Mouse (Mus musculus): ENCODE measurements around the gene Rgl3. TPM values are rescaled to one million over a fixed set of nuclear protein-coding genes. Genes with fewer than 3 reads are reported as not detected.
A peak's percentile ranks its signal among the peaks of the same experiment; 100 is the strongest.

Gene Rgl3
- polyA plus RNA-seq, 1 experiment from 2014 or later, result 1.8 TPM

DNA sequence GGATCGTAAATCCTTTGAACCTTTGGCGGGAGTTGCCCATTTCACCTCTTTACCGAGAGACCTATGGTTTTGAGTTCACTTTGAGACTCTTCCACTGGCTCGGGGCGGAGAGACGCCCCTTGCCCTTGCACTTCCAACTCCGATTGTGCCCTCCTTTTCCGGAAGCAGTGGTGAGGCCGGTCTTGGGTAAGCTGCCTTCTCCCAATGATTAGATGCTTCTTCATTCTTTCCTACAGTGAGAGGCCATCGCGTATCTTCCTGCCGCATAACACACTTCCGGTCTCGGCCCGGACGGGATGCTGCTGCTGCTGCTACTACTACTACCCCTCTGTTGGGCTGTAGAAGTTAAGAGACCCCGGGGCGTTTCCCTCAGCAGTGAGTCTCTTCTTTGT is 13.9 kb upstream of the Rgl3 start:
- Histone ChIP-seq H3K27me3 (peaks cover 9% of the 10 kb centered on the region), H3K9ac (peak overlapping the region; percentile 61), H3K27ac (peak overlapping the region; percentile 75), H3K4me1 (replicated peaks) (peaks cover 17% of the 10 kb centered on the region), H3K9me3 (replicated peaks) (no peaks in the 10 kb centered on the region), H3K4me2 (peak overlapping the region; percentile 83), H3K36me3 (peaks cover 30% of the 10 kb centered on the region), H3K4me3 (peak overlapping the region; percentile 72)
- under 1% methylated on average over 18 of the region's 18 CpGs for WGBS
- ATAC-seq (replicated peaks; ENCODE audit: insufficient number of reproducible peaks, insufficient read depth, low FRiP score, low read depth), result no peak

DNA sequence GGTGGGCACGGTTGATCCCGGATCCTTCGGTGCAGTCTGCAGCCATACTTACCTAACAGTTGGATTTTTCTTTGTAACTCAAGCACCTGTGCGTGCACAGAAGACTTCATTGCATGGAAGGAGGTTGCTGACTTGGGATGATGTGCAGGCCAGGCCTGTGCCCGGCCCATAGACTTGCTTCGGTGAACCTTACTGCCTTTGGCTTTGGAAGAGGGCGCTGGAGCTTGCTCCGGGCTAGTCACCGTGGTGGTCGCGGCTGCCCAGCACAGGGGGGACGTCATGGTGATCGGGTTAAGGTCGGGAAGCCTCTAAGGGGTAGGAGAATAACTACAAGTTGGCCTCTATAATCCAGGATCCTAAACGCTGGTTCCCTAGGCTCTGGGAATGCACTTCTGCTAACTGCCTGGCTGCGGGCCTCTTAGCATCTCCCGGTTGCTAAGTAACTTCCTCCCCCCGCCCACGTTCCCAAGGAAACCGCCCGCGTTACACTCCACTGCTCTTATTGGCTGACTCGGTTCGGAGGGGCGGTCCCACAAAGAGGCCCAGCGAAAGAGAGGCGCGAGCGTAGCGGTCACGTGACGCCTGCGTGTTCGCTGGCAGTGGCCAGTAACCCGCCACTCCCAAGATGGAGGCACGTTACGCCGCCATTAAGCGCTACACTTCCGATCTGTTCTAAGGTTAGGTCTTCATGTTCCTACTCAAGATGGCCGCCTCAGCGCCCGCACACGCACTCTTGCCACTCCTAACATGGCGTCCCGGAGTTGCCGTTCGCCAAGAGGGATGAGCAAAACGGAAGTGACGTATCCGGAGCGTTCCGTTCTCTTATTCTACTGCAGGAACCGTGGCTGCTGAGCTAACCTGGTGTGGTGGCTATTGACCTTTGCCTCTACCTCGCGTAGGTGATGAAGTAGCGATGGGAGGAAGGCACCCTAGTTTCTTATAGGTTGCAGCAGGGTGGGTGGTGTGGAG is 13.2 kb upstream of the Rgl3 start, which contains the start of the genes Ccdc151 and Prkcsh:
Gene Ccdc151 (minus strand): TSS at position 441 of the 969 bp plus-strand sequence.
Gene Prkcsh (plus strand): TSS at position 613 of the 969 bp plus-strand sequence.
- H3K27me3 ChIP-seq, result peaks cover 10% of the 10 kb centered on the region
- H3K36me3 ChIP-seq, result peaks cover 26% of the 10 kb centered on the region
- H3K4me2 ChIP-seq, result peak within 1 kb of the TSS; percentile 83
- WGBS, result 7% methylated on average over 57 of the region's 57 CpGs
- peak within 1 kb of the TSS; percentile 75 for H3K27ac ChIP-seq
- peak within 1 kb of the TSS; percentile 61 for H3K9ac ChIP-seq
- H3K9me3 ChIP-seq (replicated peaks), result no peaks in the 10 kb centered on the region
- H3K4me1 ChIP-seq (replicated peaks), result peaks cover 17% of the 10 kb centered on the region
- ATAC-seq (replicated peaks; ENCODE audit: insufficient number of reproducible peaks, insufficient read depth, low FRiP score, low read depth), result peak; percentile 99
- H3K4me3 ChIP-seq, result peak within 1 kb of the TSS; percentile 72

DNA sequence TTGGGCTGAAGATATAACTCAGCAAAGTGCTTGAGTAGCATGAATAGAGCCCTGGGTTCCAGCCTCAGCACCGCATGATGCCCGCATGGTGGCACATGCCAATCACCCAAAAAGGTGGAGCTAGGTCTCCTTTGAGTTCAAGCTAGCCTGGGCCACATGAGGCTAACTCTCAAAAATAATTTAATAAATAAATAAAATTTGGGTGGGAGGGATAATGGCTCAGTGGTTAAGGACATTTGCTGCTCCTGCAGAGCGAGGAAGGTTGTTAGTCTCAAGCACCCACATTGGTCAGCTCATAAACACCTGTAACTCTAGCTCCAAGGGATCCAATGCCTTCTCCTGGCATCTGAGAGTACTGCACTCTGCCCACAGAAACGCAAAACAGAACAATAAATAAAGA is 12.4 kb upstream of the Rgl3 start:
- H3K9ac ChIP-seq, result no peak overlapping the region
- peaks cover 17% of the 10 kb centered on the region for H3K4me1 ChIP-seq (replicated peaks)
- no peak for ATAC-seq (replicated peaks; ENCODE audit: insufficient number of reproducible peaks, insufficient read depth, low FRiP score, low read depth)
- H3K4me3 ChIP-seq, result no peak overlapping the region
- peaks cover 10% of the 10 kb centered on the region for H3K27me3 ChIP-seq
- no peak overlapping the region for H3K27ac ChIP-seq
- H3K4me2 ChIP-seq, result no peak overlapping the region
- WGBS, result 88% methylated on average over 4 of the region's 4 CpGs
- H3K9me3 ChIP-seq (replicated peaks), result no peaks in the 10 kb centered on the region
- H3K36me3 ChIP-seq, result peaks cover 22% of the 10 kb centered on the region

DNA sequence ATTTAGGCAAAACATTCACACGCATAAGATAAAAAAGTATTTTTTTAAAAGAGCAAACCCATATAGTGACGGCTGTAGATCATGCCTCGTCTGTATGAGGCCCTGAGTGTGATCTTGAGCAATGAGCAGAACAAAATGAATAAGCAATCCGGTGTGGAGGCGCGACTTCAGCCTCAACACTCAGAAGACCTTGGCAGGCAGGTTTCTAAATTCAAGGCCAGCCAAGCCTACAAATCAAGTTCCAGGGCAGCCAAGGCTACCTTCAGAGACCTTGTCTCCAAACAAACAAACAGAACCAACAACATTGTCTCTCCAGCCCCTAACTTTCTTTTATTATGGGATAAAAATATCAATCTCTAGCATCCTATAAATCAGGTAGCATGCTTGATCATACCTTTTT is 11.1 kb upstream of the Rgl3 start:
- Histone ChIP-seq H3K4me3 (no peak overlapping the region), H3K9ac (no peak overlapping the region), H3K27me3 (peaks cover 10% of the 10 kb centered on the region), H3K4me2 (no peak overlapping the region), H3K9me3 (replicated peaks) (no peaks in the 10 kb centered on the region), H3K27ac (no peak overlapping the region), H3K4me1 (replicated peaks) (peaks cover 17% of the 10 kb centered on the region), H3K36me3 (peaks cover 10% of the 10 kb centered on the region; the same call in 1 of the 2 replicates)
- WGBS, result 86% methylated on average over 6 of the region's 6 CpGs
- ATAC-seq (replicated peaks; ENCODE audit: insufficient number of reproducible peaks, insufficient read depth, low FRiP score, low read depth), result no peak

DNA sequence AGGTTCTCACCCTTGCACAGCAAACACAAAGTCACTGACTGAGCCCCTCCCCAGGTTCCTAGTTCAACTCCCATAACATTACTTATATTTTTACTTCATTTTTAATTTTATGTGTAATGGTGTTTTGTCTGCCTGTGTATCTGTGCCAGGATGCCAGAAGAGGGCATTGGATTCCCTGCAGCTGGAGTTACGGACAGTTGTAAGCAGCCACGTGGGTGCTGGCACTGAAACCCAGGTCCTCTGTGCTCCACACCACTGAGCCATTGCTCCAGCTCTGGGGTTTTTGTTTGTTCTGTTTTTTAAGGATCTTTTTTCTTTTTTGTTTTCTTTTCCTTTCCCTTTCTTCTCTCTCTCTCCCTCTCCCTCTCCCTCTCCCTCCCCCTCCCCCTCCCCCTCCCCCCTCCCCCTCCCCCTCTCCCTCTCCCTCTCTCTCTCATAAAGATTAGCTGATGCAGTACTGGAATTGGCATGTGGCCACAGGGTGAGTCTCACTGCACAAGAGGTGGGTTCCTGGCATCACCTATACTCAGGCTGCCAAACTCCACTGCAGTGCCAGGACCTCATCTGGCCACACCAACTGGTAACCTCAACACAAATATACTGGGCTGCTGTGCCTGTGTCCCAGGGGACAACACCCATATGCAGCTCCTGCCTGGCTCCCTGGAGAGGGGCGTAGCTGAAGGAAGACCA is 7.1 kb upstream of the Rgl3 start:
- 78% methylated on average over 3 of the region's 3 CpGs for WGBS
- H3K4me3 ChIP-seq, result no peak overlapping the region
- H3K27me3 ChIP-seq, result peaks cover 41% of the 10 kb centered on the region
- H3K9me3 ChIP-seq (replicated peaks), result no peaks in the 10 kb centered on the region
- H3K27ac ChIP-seq, result no peak overlapping the region
- H3K4me1 ChIP-seq (replicated peaks), result no peaks in the 10 kb centered on the region
- no peaks in the 10 kb centered on the region for H3K36me3 ChIP-seq
- H3K4me2 ChIP-seq, result no peak overlapping the region
- no peak for ATAC-seq (replicated peaks; ENCODE audit: insufficient number of reproducible peaks, insufficient read depth, low FRiP score, low read depth)
- H3K9ac ChIP-seq, result no peak overlapping the region

DNA sequence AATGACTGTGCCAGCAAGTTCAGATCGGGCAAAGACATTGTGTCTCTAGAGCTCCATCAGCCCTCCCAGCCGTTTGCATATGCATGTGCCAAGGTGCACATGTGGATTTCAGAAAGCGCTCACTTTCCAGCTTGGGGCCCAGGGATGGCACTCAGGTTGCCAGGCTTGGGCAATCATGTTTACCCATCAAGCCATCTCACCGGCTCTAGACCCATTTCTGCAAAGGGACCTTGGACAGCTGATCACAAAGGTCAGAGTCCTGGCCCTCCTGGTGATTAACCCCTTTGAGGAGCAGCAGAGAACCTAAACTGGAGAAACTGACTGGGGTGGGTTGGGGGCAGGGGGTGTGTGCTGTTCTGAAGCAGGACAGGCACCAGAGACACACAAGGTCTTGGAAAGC is 3.0 kb upstream of the Rgl3 start:
- no peak for ATAC-seq (replicated peaks; ENCODE audit: insufficient number of reproducible peaks, insufficient read depth, low FRiP score, low read depth)
- H3K4me1 ChIP-seq (replicated peaks), result peaks cover 25% of the 10 kb centered on the region
- H3K36me3 ChIP-seq, result no peaks in the 10 kb centered on the region
- H3K27me3 ChIP-seq, result peaks cover 72% of the 10 kb centered on the region
- H3K9me3 ChIP-seq (replicated peaks), result no peaks in the 10 kb centered on the region
- H3K4me2 ChIP-seq, result no peak overlapping the region
- WGBS, result 76% methylated on average over 4 of the region's 4 CpGs
- no peak overlapping the region for H3K27ac ChIP-seq
- no peak overlapping the region for H3K4me3 ChIP-seq
- no peak overlapping the region for H3K9ac ChIP-seq

DNA sequence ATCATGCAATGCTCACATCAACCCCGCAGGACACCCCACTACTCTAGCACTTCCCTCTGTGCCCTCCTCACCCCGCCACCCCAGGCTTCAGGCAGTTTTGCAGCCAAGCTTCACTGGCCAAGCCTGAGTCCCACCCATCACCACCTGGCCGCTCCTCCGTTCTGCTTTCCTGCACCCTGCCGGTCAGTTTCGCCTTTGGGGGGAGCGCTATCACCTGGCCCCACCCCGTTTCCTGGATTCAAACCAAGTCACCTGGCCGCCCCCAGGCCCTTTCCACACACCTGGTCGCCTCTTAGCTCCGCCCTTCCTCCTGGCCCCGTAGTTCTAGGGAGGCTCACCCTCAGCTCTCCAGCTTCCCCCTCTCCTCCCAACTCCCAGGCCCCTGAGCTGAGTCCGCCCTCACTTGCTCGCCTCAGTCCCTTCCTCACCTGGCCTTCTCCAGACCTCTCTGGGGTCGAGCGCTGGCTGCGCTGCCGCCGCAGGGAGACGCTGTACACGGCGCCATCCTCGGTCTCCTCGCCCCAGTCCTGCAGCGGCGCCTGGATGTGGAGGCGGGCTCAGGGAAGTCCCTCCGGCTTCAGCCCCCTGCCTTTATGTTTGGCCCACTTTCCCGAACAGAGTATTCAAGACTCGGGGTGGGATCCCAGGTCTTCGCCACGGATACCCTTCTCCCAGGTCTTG is 685 bp downstream of the Rgl3 start:
- Histone ChIP-seq H3K27me3 (peaks cover 95% of the 10 kb centered on the region), H3K9me3 (replicated peaks) (no peaks in the 10 kb centered on the region), H3K4me3 (peak overlapping the region; percentile 56), H3K27ac (no peak overlapping the region), H3K4me1 (replicated peaks) (peaks cover 25% of the 10 kb centered on the region), H3K36me3 (no peaks in the 10 kb centered on the region), H3K9ac (peak overlapping the region; percentile 51), H3K4me2 (peak overlapping the region; percentile 88)
- WGBS, result 1% methylated on average over 32 of the region's 32 CpGs
- ATAC-seq (replicated peaks; ENCODE audit: insufficient number of reproducible peaks, insufficient read depth, low FRiP score, low read depth), result no peak

DNA sequence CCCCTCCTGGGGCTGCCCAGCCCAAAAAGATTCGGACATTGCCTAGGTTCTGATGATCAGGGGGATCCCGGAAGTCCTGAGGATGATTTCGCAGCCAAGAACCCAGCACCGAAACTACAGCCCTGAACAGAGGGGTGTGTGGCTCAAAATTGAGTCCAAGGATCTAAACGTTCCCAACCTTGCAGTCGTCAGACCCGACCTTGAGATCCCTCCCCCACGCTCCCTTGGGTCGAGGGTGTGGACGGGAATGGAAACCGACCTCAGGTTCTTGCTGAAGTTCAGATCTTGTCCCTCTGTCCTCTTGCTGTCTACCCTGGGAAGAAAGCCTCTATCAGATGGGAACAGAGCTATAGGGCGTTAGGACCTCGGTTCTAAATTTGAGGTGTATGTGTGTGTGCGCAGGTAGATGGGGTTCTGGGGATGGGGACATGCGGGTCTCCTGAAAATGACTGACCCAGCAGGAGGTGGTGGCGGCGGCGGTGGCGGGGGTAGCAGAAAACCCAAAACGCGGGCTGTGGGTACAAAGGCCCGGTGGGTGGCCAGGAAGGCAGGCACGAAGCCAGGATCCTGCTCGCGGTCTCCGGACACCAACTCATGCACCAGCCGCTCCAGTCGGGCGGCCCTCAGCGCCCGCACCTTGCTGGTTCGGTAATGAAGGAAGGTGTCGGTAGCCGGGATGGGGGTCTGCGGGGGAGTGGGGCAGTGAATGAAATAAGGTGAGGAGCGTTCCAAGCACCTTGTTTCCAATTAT is 1.5 kb downstream of the Rgl3 start:
- H3K4me3 ChIP-seq, result peak overlapping the region; percentile 56
- H3K9ac ChIP-seq, result no peak overlapping the region

DNA sequence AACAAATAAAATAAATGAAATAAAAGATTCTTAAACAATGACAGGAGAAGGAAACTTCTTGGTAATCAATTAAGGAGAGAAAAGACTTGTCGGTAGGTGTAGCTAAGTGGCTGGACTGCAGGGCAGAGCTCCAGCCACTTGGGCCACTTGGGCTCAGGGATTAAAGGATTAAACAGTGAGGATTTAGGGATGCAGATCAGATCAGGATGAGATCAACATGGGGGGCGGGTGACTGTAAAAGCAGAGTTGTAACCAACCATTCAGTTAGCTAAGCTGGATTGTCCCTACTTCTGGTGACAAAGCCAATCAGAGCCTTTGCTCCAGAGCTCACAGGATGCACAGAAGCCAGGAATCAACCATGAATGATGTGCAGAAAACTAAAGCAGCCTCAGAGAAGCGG is 5.3 kb downstream of the Rgl3 start:
- H3K4me1 ChIP-seq (replicated peaks), result peaks cover 10% of the 10 kb centered on the region
- H3K27ac ChIP-seq, result no peak overlapping the region
- no peaks in the 10 kb centered on the region for H3K36me3 ChIP-seq
- H3K9ac ChIP-seq, result no peak overlapping the region
- no peak overlapping the region for H3K4me3 ChIP-seq
- peaks cover 84% of the 10 kb centered on the region for H3K27me3 ChIP-seq
- ATAC-seq (replicated peaks; ENCODE audit: insufficient number of reproducible peaks, insufficient read depth, low FRiP score, low read depth), result no peak
- H3K9me3 ChIP-seq (replicated peaks), result no peaks in the 10 kb centered on the region
- no peak overlapping the region for H3K4me2 ChIP-seq
- WGBS, result 22% methylated on average over 3 of the region's 3 CpGs

More for the DNA sequence above, 1.5 kb downstream of the Rgl3 start:
- Histone ChIP-seq H3K36me3 (no peaks in the 10 kb centered on the region), H3K27me3 (peaks cover 92% of the 10 kb centered on the region), H3K27ac (no peak overlapping the region), H3K9me3 (replicated peaks) (no peaks in the 10 kb centered on the region), H3K4me1 (replicated peaks) (peaks cover 25% of the 10 kb centered on the region), H3K4me2 (peak overlapping the region; percentile 88)
- no peak for ATAC-seq (replicated peaks; ENCODE audit: insufficient number of reproducible peaks, insufficient read depth, low FRiP score, low read depth)
- 8% methylated on average over 36 of the region's 36 CpGs for WGBS

DNA sequence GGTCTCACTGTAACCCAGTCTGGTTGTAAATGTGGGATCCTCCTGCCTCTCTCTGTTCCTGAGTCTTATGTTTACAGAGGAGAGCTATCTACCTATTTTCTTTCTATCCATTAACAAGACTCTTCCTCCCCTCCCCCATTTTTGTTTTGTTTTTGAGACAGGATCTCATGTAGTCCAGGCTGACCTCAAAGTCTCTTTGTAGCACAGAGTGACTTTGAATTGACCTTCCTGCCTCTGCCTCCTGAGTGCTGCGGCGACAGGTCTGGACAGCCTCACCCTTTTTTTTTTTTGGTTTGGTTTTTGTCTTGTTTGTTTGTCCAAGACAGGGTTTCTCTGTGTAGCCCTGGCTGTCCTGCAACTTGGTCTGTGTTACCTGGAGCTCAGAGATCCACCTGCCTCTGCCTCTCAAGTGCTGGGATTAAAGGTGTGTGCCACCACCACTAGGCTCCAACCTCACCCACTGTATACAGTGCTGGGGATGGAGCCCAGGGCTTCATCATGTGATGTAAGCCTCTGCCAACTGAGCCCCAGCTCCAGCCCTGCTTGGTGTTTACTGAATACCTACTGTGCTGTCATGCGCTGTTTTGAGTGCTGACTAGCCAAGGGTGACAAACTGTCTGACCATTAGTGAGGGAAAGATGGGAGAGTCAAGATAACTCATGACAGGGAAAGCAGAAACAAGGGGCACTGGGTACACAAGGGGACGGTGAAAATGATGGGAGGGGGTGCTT is 10.7 kb downstream of the Rgl3 start:
- Histone ChIP-seq H3K27me3 (peaks cover 35% of the 10 kb centered on the region), H3K36me3 (no peaks in the 10 kb centered on the region)
- WGBS, result 82% methylated on average over 4 of the region's 4 CpGs

More for the DNA sequence above, 10.7 kb downstream of the Rgl3 start:
- no peak overlapping the region for H3K4me3 ChIP-seq
- H3K4me1 ChIP-seq (replicated peaks), result no peaks in the 10 kb centered on the region
- no peak overlapping the region for H3K9ac ChIP-seq
- no peak overlapping the region for H3K27ac ChIP-seq
- ATAC-seq (replicated peaks; ENCODE audit: insufficient number of reproducible peaks, insufficient read depth, low FRiP score, low read depth), result no peak
- H3K4me2 ChIP-seq, result no peak overlapping the region
- H3K9me3 ChIP-seq (replicated peaks), result no peaks in the 10 kb centered on the region
